Mouse (Mus musculus) gonadal fat pad, adult 2 months (tissue): ENCODE data around the gene Akt1. TPM values are rescaled to one million over a fixed set of nuclear protein-coding genes. Genes with fewer than 3 reads are reported as not detected.

Source experiments
- polyA plus RNA-seq: library from polyadenylated mRNA; depleted of rRNA; stranded (reverse); fragments of >200 nt; gene quantifications from 2 replicates; pipeline ENCODE4 v1.2.3, GENCODE M21; 2012; rRNA removed

The Akt1 gene
- polyA plus RNA-seq, 1 experiment: 95.2 TPM

Other genes starting within 250 kb of the Akt1 start
- 84.5 and 101 TPM in 2 replicates for gene A530016L24Rik, start 185.4 kb downstream of the Akt1 start, polyA plus RNA-seq
- gene Tmem179, start 158.1 kb downstream of the Akt1 start, polyA plus RNA-seq: 0.06 and 0.12 TPM in 2 replicates
- 23.9 and 26.5 TPM in 2 replicates for gene Inf2, start 86.1 kb downstream of the Akt1 start, polyA plus RNA-seq
- gene Adssl1, start 54.8 kb downstream of the Akt1 start, polyA plus RNA-seq: 3.8 and 4.6 TPM in 2 replicates
- 34.1 and 35.3 TPM in 2 replicates for gene Siva1, start 30.2 kb downstream of the Akt1 start, polyA plus RNA-seq
- 12.2 and 13.9 TPM in 2 replicates for gene Zbtb42, start 3.9 kb upstream of the Akt1 start, polyA plus RNA-seq
- gene Cep170b, start 45.6 kb upstream of the Akt1 start, polyA plus RNA-seq: 35.5 and 53.5 TPM in 2 replicates
- 53.6 and 55.4 TPM in 2 replicates for gene Pld4, start 85.8 kb upstream of the Akt1 start, polyA plus RNA-seq
- 4.7 and 5.2 TPM in 2 replicates for gene Ahnak2, start 127.8 kb upstream of the Akt1 start, polyA plus RNA-seq
- 8.3 and 9.7 TPM in 2 replicates for gene Clba1, start 134.1 kb upstream of the Akt1 start, polyA plus RNA-seq
- 16.2 and 17.9 TPM in 2 replicates for gene Cdca4, start 154.5 kb upstream of the Akt1 start, polyA plus RNA-seq
- gene Gpr132, start 193.3 kb upstream of the Akt1 start, polyA plus RNA-seq: 2.6 and 3.7 TPM in 2 replicates